Mouse (Mus musculus) cortical plate, adult 2 months (tissue): Measurements from ENCODE around the gene Nxnl1.

Source experiments
- CTCF ChIP-seq: fragments of 200-500 bp; IDR thresholded peaks from 2 replicates; pipeline ENCODE4 v1.5.1; 2011; ENCODE audit warnings: mild to moderate bottlenecking, control low read depth, low read length; ENCODE audit not compliant: insufficient read depth; ENCODE audit errors: extremely low read depth
- POLR2A ChIP-seq: fragments of 200-500 bp; IDR thresholded peaks from 2 replicates; pipeline ENCODE4 v1.6.1; 2011; ENCODE audit warnings: mild to moderate bottlenecking, low read length, control low read depth; ENCODE audit not compliant: insufficient read depth; ENCODE audit errors: extremely low read depth

DNA sequence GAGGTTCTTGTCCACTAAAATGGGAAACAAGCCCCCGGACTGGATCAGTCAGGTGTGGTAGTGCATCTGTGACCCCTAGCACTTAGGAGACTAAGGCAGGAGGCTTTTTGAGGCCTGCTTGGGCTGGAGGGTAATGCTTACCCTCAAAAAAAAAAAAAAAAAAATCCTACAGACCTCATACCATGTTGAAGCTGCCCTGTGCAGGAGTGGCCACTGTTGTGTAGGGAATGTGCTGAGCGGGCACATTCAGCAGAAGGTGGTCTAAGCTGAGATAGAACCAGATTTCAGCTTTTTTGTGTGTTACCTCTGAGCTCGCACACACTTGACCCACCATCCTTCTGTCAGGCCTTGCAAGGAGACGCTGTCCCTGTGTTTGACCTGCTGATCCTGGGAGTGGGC, 27.9 kb upstream of the Nxnl1 start:
- TF ChIP-seq POLR2A (no peak), CTCF (no peak)
